In the genomic region with DNA sequence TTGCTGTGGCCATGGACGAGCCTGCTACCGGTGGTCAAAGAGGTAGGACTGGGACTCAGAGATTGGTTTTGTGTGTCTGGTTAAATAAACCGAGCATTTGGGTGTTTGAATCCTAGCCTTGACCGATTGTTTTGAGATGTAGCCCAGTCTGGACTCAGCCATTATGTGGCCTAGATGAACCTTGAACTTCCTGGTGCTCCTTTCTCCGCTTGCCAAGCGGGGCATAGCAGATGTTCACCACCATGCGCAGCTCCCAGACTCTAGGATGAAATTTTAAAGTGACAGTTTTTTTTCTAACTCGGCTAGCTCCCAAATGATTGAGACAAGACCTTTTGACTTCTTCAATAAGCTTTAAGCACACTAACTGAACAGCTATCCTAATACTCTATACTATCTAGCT, we compare ENCODE assay signal across 25 mouse cellular contexts.
"Had no signal": no experiment of that assay in that cellular context is flagged by ENCODE, and none has a peak within 500 bp of the region (broad histone marks: within the 10 kb centered on the region; RNA-seq: fewer than 3 reads in every experiment).

No protein-coding gene starts in this region.

- H3K4me2 ChIP-seq: heart, embryonic 12.5 days; hindbrain, embryonic 12.5 days; hindbrain, embryonic 14.5 days; intestine, embryonic 15.5 days; limb, embryonic 12.5 days; liver, embryonic 13.5 days; liver, embryonic 15.5 days had no signal

- ATAC-seq: forebrain, embryonic 16.5 days; hindbrain, embryonic 16.5 days; inflammation-experienced regulatory T-cells, adult 6 months; intestine, embryonic 15.5 days; intestine, postnatal 0 days; liver, postnatal 0 days had no signal

- H3K4me1 ChIP-seq: heart, embryonic 12.5 days; hindbrain, embryonic 10.5 days; hindbrain, embryonic 12.5 days; intestine, embryonic 15.5 days; limb, embryonic 10.5 days; limb, embryonic 12.5 days; liver, embryonic 13.5 days; liver, embryonic 15.5 days had no signal

- DNase-seq: gastrocnemius, adult 2 months; gastrocnemius, postnatal 10 days; gastrocnemius, postnatal 25 days; heart, adult 2 months; heart, postnatal 10 days; heart, postnatal 4 days; kidney, postnatal 10 days; liver; liver, embryonic 13.5 days; liver, postnatal 0 days; lung, adult 2 months had no signal

- H3K27ac ChIP-seq: gastrocnemius, adult 2 months; heart, adult 2 months; hindbrain, embryonic 10.5 days; hindbrain, embryonic 12.5 days; hindbrain, embryonic 14.5 days; intestine, embryonic 15.5 days; layer of hippocampus, adult 2 months; left cerebral cortex, adult 2 months; limb, embryonic 10.5 days; limb, embryonic 12.5 days; liver, embryonic 13.5 days; liver, embryonic 15.5 days had no signal

- H3K36me3 ChIP-seq: hindbrain, embryonic 10.5 days; hindbrain, embryonic 12.5 days; limb, embryonic 10.5 days; limb, embryonic 12.5 days had no signal

- H3K9ac ChIP-seq: heart, embryonic 12.5 days; hindbrain, embryonic 12.5 days; hindbrain, embryonic 14.5 days; intestine, embryonic 15.5 days; limb, embryonic 12.5 days; liver, embryonic 13.5 days; liver, embryonic 15.5 days; liver, postnatal 0 days had no signal

- H3K27me3 ChIP-seq: heart, embryonic 12.5 days; hindbrain, embryonic 12.5 days; intestine, embryonic 15.5 days; limb, embryonic 12.5 days; liver, embryonic 13.5 days; liver, embryonic 15.5 days had no signal

- H3K9me3 ChIP-seq: heart, embryonic 12.5 days; hindbrain, embryonic 10.5 days; hindbrain, embryonic 12.5 days; intestine, embryonic 15.5 days; limb, embryonic 10.5 days; limb, embryonic 12.5 days; liver, embryonic 13.5 days; liver, embryonic 15.5 days had no signal

- H3K4me3 ChIP-seq: gastrocnemius, adult 2 months; heart, adult 2 months; heart, embryonic 12.5 days; hindbrain, embryonic 10.5 days; hindbrain, embryonic 12.5 days; intestine, embryonic 15.5 days; layer of hippocampus, adult 2 months; left cerebral cortex, adult 2 months; limb, embryonic 10.5 days; limb, embryonic 12.5 days; liver, embryonic 13.5 days; liver, embryonic 15.5 days had no signal
